Mouse (Mus musculus) lung, adult 2 months (tissue): Measurements from ENCODE around the gene Amfr.

ENCODE experiments used
- CTCF ChIP-seq: fragments of 200-500 bp; IDR thresholded peaks from 2 replicates; pipeline ENCODE4 v1.5.1; 2011; ENCODE audit warnings: mild to moderate bottlenecking, low read length, control low read depth; ENCODE audit not compliant: insufficient read depth
- POLR2A ChIP-seq: fragments of 200-500 bp; IDR thresholded peaks from 2 replicates; pipeline ENCODE4 v1.6.1; 2011; ENCODE audit warnings: low read depth, mild to moderate bottlenecking, control low read depth, low read length, borderline replicate concordance; ENCODE audit errors: extremely low read depth

DNA sequence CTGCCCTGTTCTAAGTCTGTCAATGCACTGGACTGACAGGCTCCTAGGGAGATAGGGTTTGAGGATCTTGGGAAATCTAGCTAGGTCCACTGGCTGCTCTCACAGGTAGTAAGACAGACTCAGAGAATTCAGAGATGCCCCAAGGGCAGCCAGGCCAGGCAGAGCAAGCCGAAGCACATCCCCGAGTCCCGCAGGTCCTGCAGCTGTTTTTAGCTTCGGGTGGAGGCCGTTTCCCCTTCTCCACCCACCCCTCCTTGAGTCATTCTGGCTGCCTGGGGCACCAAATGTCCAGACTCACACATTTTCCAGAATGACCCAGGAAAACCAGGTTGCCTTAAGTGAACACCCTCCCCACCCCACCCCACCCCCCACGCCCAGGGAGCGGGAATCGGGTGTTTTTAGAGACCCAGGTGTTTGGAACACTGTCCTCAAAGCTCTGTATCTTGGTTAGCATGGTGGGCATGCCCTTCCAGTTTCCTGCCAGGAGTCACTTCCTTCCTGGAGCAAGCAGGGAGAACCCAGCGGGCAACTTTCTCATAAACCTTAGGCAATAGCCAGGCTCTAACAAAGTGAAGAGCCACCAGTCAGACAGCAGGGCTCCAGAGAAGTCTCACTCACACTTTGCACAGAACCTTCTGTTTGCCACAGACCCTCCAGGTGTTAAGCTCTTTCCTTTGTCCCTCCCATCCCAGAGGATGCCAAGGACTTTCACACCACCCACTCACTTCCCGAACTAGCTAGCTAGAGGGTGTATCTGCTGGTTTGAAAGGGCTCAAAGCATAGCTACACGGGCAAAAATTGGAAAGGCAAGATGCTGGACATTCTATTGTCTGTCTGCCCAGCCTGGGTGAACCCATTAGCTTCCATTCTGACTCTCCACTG, 71.9 kb downstream of the Amfr start:
- TF ChIP-seq CTCF, result no peak
- TF ChIP-seq POLR2A, result no peak
